Mouse (Mus musculus): ENCODE data around the gene Clcn3.

Clcn3 gene

DNA sequence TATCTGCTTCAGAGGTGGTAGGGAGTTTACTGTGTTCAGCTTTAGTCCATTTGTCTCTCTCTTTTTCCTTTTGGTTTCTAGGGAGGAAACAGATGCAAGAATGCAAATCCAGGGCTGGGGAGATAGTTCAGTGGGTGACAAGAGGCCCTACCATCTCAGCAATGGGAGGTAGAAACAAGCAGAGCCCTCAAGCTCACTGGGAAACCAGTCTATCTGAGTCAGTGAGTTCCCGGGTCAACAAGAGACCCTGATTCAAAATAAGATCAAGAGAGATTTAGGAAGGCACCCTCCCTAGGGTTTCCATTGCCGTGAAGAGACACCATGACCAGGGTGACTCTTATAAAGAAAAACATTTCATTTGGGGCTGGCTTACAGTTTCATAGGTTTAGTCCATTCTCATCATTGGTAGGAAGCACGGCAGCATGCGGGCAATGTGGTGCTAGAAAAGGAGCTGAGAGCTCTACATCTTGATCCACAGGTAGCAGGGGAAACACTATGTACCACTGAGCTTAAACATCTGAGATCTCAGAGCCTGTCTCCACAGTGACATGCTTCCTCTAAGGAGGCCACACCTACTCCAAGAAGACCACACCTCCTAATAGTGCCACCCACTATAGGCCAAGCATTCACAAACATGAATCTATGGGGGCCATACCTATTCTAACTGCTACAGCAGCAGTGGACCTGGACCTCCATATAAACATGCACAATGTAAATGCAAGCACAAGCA is 114.7 kb downstream of the Clcn3 start:
- no peak for DNase-seq

DNA sequence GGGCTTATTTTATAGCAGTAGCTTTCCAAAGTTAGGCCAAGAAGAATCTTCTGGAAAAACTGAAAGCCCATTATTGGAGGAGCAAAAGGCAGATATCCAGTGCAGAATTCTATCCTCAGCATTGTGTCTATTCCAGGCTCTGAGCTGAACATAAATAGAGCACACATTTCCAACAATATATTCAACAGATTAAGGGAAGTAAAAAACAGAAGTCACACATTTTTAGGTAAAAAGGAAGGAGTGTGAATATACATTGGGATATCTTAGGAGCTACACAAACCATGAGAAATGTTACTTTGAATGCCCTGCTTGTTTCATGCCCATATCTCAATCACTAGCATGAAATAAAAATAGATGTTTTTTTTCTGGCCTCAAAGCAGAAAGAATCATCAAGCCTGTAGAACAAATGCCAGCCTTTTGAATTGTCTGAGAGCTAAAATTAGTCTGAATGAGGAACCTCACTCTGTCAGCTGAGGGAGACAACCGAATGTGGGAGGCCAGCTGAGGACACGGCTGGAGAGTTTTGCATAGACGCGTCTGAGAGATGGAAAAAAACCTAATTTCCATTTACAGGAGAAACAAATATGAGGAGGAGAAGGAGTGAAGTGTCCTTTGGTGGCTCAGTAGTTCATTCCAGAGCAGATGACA is 115.5 kb downstream of the Clcn3 start:
- DNase-seq, result no peak

DNA sequence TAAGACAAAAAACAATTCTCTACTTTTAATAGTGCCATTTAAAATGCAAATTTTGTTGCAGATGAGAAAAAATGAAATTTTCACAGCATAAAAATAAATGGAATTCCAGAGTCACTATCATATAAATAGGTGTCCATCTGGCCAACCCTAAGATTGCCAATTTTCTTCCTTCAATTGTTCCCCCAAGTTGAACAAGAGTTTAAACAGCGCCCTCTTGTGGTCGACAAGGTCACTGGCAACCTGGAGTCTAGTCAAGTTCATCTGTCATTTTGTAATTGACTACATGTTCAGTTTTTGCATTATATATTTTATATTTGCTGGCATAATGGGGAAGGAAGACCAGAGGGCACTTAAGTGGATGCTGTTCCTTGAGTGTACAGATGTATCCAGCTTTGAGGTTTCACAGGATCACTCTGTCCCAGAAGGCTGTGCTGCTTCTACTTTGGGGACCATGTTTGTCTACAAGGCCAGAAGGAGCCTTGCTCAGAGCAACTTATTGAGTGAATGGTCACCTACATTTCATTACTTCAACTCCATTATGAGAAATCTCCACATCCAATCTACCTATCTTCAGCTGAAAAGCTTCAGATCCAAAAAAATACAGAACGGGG is 117.5 kb downstream of the Clcn3 start:
- DNase-seq, result no peak

DNA sequence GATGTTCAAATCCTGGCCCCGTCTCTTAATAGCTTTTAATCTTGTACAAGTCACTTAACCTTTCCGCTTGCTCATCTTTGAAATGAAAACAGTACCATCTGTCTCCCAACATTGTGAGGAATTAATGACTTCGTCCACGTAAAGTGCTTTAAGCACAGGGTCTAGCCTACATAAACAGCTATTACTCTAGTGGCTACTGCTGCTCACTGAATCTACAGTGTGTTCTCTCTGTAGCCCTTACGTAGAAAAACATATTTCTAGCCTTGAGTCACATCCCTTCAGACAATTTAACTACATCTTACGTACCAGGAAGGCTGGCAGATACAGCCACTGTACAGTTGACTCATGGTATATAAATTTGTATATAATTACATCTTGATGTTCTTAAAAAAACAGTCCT is 118.2 kb downstream of the Clcn3 start:
- no peak for DNase-seq

DNA sequence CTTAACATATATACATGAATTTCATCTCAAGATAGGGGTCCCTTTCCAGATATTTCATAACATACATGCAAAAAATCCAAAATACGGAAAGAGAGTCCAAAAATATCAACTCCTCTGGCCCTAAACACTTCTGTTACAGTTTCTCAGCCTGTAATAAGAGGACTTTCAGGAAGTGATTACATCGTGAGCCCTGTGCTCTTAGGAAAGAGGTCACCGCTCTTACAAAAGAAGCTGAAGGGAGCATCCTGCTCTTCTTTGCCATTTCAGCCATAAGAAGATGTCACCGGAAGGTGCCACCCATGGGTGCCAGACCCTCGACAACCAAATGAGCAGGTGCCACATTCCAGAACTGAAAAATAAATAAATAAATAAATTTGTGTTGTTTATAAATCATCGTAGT is 121.3 kb downstream of the Clcn3 start:
- DNase-seq, result no peak

DNA sequence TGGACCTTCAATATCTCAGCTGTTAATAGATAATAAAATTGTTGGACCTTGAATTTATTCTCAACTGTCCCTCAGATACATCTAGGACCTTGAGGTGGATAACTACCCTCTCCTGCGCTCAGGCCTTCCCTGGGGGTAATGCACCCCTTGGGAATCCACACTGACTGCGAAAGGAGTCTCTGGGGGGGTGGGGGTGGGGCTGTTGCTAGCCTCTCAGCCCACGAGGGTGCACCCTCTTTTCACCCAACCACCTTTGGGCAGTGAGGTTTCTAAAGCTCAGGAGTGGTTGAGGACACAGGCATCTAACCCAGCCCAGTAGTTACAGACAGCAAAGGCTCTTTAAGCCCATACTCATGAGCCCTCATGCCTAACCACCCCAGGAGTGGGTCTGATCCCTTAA is 122.4 kb downstream of the Clcn3 start:
- no peak for DNase-seq
